Mouse (Mus musculus): ENCODE results near the gene Cpt2. TPM values are rescaled to one million over a fixed set of nuclear protein-coding genes. Genes with fewer than 3 reads are reported as not detected.

The Cpt2 gene
- total RNA-seq, 1 experiment from 2014 or later, result 27.9 TPM

DNA sequence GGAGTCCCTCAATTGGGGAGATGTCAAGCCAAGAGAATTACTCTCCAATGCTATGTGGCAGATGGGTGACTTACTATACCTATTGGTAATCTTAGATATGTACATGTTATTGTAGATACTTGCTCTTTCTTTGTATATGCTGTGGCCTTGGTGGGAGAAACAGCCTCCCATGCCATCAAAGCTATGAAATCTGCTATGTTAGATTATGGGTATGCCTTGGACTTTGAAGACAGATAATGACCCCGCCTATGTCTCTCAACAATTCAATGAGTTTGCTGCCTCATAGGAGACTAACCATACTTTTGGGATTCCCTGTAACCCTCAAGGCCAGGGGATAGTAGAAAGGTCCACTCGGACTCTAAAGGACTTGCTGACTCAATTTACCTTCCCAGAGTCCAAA lies 4.9 kb upstream of the Cpt2 start:
- ATAC-seq (ENCODE audit: extremely low read depth, insufficient number of reproducible peaks, low FRiP score, poor library complexity, severe bottlenecking), result no peak

DNA sequence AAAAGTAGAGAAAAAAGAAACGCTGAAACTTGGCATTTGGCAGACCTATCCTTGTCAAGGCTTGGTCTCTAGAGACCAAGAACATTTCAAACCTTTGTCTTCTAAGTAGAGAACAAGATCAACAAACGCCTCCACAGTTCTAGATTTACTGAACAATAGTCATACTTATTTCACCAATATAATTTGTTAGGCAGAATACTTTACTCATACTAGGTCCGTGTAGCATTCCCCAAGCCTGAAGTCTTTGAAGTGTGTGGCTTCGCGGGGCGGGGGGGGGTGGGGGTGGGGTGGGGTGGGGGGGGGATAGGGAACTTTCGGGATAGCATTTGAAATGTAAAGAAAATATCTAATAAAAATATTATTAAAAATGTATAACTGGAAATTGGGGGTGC lies 389 bp upstream of the Cpt2 start:
- ATAC-seq (ENCODE audit: extremely low read depth, insufficient number of reproducible peaks, low FRiP score, poor library complexity, severe bottlenecking), result no peak

GRCm38 (mm10) chr4:107921952-107922351 lies 1.5 kb downstream of the Cpt2 start:
- ATAC-seq (ENCODE audit: extremely low read depth, insufficient number of reproducible peaks, low FRiP score, poor library complexity, severe bottlenecking), result no peak

- no peak for ATAC-seq (ENCODE audit: extremely low read depth, insufficient number of reproducible peaks, low FRiP score, poor library complexity, severe bottlenecking)
These were observed 2.2 kb downstream of the Cpt2 start for GRCm38 (mm10) chr4:107921152-107921695.

DNA sequence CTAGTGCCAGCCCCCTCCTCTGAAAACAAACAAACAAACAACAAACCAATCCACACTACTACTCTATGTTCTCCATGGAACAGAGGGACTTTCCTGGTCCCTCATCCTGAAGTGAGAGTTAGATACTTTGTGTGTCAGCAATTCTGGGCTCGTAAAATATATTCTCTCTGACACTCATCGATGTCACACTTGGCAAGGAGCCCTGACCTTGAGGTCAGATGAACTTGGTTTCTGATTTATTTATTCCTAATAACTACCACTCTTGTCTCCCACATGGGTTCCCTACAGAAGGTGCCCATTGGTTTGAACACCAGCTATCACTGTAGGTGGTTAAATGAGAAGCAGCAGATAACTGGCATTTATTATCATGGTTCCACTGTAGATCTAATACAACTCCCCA lies 3.1 kb downstream of the Cpt2 start:
- ATAC-seq (ENCODE audit: extremely low read depth, insufficient number of reproducible peaks, low FRiP score, poor library complexity, severe bottlenecking), result no peak

DNA sequence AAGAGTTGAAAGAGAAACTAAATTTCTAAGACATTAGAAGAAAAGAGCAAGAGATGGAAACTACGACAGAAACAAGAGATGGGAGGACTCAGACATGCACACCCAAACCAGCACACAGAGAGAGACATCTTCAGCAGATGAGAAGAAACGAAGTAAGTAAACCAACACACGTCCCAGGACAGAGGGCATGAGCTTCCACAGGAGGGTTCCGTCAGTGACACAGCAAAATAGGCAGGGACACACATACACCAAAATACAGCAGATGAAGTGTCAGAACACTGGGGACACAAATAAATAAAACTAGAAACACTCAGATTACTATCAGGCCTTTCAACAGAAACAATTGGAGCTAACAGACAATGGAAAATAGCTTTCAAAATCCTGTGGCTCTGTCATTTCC lies 13.4 kb downstream of the Cpt2 start:
- ATAC-seq (ENCODE audit: extremely low read depth, insufficient number of reproducible peaks, low FRiP score, poor library complexity, severe bottlenecking), result no peak

DNA sequence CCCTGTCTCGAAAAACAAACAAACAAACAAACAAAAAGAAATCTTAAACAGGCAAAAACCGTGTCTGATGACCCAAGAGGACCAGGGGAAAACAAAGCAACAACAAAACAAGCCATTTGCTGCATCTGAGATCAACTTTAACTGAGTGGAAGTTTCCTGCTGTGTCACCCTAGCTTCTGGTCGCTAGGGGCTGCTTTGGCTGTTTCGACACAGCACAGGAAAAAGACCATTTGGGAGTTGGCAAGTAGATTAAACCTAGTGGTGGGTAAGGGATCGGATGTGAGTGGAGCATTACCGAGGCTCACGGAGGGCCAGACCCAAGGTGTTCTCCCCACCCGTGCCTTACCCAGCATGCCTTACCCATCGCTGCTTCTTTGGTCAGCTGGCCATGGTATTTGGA lies 16.8 kb downstream of the Cpt2 start:
- ATAC-seq (ENCODE audit: extremely low read depth, insufficient number of reproducible peaks, low FRiP score, poor library complexity, severe bottlenecking), result no peak

GRCm38 (mm10) chr4:107904252-107904651 lies 19.2 kb downstream of the Cpt2 start:
- no peak for ATAC-seq (ENCODE audit: extremely low read depth, insufficient number of reproducible peaks, low FRiP score, poor library complexity, severe bottlenecking)

GRCm38 (mm10) chr4:107900206-107900605 lies 23.2 kb downstream of the Cpt2 start:
- ATAC-seq (ENCODE audit: extremely low read depth, insufficient number of reproducible peaks, low FRiP score, poor library complexity, severe bottlenecking), result no peak

GRCm38 (mm10) chr4:107899211-107899927 lies 24.0 kb downstream of the Cpt2 start:
- no peak for ATAC-seq (ENCODE audit: extremely low read depth, insufficient number of reproducible peaks, low FRiP score, poor library complexity, severe bottlenecking)

DNA sequence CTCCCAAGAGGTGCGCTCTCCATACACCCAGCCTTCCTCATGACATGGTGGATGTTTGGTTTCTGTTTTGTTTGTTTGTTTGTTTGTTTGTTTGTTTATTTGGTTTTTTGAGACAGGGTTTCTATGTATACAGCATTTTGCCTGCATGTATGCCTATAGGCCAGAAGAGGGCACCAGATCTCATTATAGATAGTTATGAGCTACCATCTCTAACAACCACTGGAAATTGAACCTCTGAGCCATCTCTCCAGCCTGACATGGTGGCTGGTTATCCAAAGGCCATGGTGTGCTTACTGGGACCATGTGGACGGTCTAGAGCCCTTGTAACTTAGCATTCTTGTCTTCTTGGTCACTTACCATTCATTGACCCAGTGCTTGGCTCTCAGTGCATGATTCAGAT lies 30.7 kb downstream of the Cpt2 start:
- ATAC-seq (ENCODE audit: extremely low read depth, insufficient number of reproducible peaks, low FRiP score, poor library complexity, severe bottlenecking), result no peak

DNA sequence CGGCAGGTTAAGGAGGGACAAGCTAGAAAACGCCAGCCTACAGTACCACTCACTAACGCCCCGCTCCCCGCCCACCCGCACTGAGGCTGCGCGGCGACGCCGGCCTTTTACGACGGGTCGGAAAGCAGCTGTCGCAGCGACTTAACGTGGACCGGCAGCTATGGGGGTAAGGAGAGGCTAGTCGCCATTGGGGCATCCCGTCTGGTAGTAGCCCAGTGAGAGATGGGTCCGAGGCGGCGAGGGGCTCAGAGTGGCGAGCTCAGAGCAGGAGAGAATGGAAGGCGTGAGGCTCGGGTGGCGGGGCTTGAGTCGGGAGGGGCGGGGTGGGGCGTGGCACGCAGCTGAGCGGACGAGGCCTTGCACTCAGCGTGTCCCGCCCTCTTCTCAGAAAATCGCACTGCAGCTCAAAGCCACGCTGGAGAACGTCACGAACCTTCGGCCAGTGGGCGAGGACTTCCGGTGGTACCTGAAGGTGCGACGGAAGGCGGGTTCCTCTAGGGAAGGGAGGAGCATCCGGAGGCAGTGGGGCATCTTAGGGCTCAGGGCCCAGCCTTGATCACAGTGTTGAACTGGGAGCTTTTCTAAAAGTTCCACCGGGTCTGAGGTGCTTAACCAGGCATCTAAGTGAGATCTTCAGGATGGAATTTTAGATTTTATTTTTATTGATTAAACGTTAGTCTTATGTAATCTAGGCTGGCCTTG lies 33.5 kb downstream of the Cpt2 start, which contains the start of gene 0610037L13Rik:
Gene 0610037L13Rik (plus strand): TSS at position 83 of the 702 bp plus-strand sequence.
- ATAC-seq (ENCODE audit: extremely low read depth, insufficient number of reproducible peaks, low FRiP score, poor library complexity, severe bottlenecking), result peak; percentile 95

- ATAC-seq (ENCODE audit: extremely low read depth, insufficient number of reproducible peaks, low FRiP score, poor library complexity, severe bottlenecking), result no peak
These were observed 34.1 kb downstream of the Cpt2 start for GRCm38 (mm10) chr4:107889385-107889730.

- ATAC-seq (ENCODE audit: extremely low read depth, insufficient number of reproducible peaks, low FRiP score, poor library complexity, severe bottlenecking), result no peak
These were observed 37.0 kb downstream of the Cpt2 start for GRCm38 (mm10) chr4:107886371-107886770.

DNA sequence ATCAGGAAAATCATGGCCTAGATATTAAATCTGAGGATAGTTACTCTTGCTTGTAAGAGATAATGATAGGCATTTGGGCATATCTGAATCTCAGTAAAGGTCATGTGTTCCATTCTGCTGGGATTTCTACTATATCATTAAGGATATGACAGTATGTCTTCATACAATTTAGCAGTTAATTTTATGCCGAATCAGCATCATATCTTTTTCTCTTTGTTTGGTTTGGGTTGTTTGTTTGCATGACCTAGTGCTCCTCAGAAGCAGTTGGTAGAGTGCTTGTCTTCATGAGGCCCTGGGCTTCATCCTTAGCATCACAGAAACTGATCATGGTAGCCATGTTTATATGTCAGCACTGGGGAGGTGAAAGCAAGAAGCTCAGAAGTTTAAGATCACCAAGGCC lies 41.8 kb downstream of the Cpt2 start:
- ATAC-seq (ENCODE audit: extremely low read depth, insufficient number of reproducible peaks, low FRiP score, poor library complexity, severe bottlenecking), result no peak

DNA sequence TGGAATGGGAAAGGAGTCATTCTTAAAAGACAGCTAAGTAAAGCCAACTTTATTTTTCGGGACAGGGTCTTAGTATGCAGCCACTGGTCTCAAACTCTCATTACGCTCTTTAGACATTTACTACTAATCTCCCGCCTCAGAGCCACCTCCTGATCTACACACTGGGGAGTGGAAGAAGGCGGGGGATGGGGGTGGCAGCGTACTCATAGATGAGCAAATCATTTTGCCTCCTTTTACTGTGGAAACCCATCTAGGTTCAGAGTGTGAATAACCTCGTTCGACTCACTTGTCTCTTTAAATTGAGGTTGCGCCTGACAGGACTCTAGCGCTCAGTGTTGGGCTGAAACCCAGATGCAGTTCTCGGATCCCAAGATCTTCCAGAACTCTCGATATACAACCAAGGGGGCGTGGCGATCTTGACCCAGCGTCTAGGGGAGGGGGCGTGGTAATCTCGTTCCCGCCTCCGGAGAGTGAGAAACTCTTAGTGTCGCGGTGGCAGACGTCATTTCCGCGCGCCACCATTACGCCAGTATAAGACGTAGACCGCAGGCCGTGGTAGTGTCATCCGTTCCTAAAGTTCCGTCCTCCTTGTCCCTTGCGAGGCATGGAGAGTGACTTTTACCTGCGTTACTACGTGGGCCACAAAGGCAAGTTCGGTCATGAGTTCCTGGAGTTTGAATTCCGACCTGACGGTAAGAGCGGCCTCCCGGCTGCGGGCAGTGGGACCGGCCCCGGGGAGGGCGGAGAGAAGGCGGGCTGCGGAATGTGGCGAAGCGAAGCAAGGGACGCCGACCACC lies 44.0 kb downstream of the Cpt2 start, which contains the start of gene Magoh:
Gene Magoh (plus strand): TSS at position 502 of the 797 bp plus-strand sequence.
- ATAC-seq (ENCODE audit: extremely low read depth, insufficient number of reproducible peaks, low FRiP score, poor library complexity, severe bottlenecking), result peak; percentile 99

GRCm38 (mm10) chr4:107864866-107865265 lies 58.5 kb downstream of the Cpt2 start:
- no peak for ATAC-seq (ENCODE audit: extremely low read depth, insufficient number of reproducible peaks, low FRiP score, poor library complexity, severe bottlenecking)

GRCm38 (mm10) chr4:107858995-107859394 lies 64.4 kb downstream of the Cpt2 start:
- no peak for ATAC-seq (ENCODE audit: extremely low read depth, insufficient number of reproducible peaks, low FRiP score, poor library complexity, severe bottlenecking)

DNA sequence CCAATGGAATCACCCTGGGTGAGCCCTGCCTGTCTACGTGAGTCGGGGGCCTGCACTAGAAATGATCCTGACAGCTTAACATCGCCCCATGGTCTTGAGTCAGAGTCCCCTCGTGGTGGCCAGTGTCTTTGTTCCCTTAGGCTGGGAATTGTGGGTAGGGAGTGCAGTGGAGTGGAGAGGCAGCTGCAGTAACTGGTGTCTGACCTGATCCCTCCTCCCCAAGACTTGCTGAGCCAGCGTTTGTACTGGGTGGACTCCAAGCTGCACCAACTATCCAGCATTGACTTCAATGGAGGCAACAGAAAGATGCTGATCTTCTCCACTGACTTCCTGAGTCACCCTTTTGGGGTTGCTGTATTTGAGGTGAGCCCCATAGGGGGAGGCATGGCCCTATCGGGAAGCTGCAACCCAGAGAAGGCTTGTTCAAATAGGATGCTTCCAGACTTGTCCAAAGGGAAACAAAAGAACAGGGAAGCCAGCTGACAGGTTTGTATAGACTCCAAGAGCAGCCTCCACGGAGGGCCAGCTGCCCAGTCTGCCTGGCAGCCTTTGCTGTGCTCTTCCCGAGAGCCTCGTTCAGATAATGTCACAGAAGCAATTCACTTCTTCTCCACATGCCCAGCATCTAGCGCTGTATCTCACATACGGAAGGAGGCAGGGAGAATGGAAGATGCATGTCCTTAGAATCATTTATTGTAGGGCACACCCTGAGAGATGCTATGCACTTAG lies 66.3 kb downstream of the Cpt2 start:
- no peak for ATAC-seq (ENCODE audit: extremely low read depth, insufficient number of reproducible peaks, low FRiP score, poor library complexity, severe bottlenecking)

Data from neutrophil, adult 5-6 weeks (primary cell).